ENCODE assay signal across 16 mouse cellular contexts in genomic region chr2:30122766-30123165, GRCm38 (mm10). TPM values are rescaled to one million over a fixed set of nuclear protein-coding genes. Genes with fewer than 3 reads are reported as not detected.
DNase-seq lines count a peak whose midpoint lies in the region; ATAC-seq and TF ChIP-seq lines count a peak whose summit lies in the region.
"Had no signal": no experiment of that assay in that cellular context is flagged by ENCODE, and none has a peak within 500 bp of the region (broad histone marks: within the 10 kb centered on the region; RNA-seq: fewer than 3 reads in every experiment).

No protein-coding gene starts in this region.

- no peak for ATAC-seq in forebrain, embryonic 12.5 days (ENCODE audit: low FRiP score)
- no peak for ATAC-seq in stomach, embryonic 15.5 days (ENCODE audit: insufficient read depth, low FRiP score, low read depth)
- no peak for ATAC-seq in stomach, postnatal 0 days (ENCODE audit: low FRiP score, low TSS enrichment)
- ATAC-seq: lung, postnatal 0 days had no signal

- no peaks in the 10 kb centered on the region for H3K36me3 ChIP-seq in forebrain, embryonic 12.5 days (replicated peaks)
- H3K36me3 ChIP-seq in forebrain, embryonic 10.5 days (replicated peaks), result 0 out of 2 replicates have a peak, but pooled peaks cover 3% of the 10 kb centered on the region
- no peaks in the 10 kb centered on the region for H3K36me3 ChIP-seq in stomach, embryonic 15.5 days
- H3K36me3 ChIP-seq in stomach, postnatal 0 days (ENCODE audit: control insufficient read depth, insufficient read depth, low read length), result no peaks in the 10 kb centered on the region

- no peak overlapping the region for H3K9ac ChIP-seq in forebrain, embryonic 12.5 days
- H3K9ac ChIP-seq in stomach, embryonic 15.5 days, result no peak overlapping the region
- no peak overlapping the region for H3K9ac ChIP-seq in stomach, postnatal 0 days (ENCODE audit: low read length)

- no peak for TF ChIP-seq EP300 in stomach, postnatal 0 days (optimal IDR thresholded peaks at IDR 0.05)

- peaks cover 42% of the 10 kb centered on the region for H3K4me1 ChIP-seq in forebrain, embryonic 12.5 days
- peaks cover 44% of the 10 kb centered on the region for H3K4me1 ChIP-seq in forebrain, embryonic 10.5 days
- peaks cover 7% of the 10 kb centered on the region for H3K4me1 ChIP-seq in stomach, embryonic 15.5 days
- H3K4me1 ChIP-seq in stomach, postnatal 0 days (replicated peaks; ENCODE audit: control insufficient read depth, insufficient read depth), result 0 out of 2 replicates have a peak, but pooled peaks cover 2% of the 10 kb centered on the region

- no peak overlapping the region for H3K27ac ChIP-seq in forebrain, embryonic 12.5 days
- no peak overlapping the region for H3K27ac ChIP-seq in forebrain, embryonic 10.5 days
- H3K27ac ChIP-seq in stomach, embryonic 15.5 days, result no peak overlapping the region
- H3K27ac ChIP-seq in stomach, postnatal 0 days (replicated peaks), result no peak overlapping the region
- H3K27ac ChIP-seq: embryonic facial prominence, embryonic 15.5 days had no signal

- WGBS in forebrain, embryonic 12.5 days, result 85% methylated on average over 5 of the region's 5 CpGs
- 87% methylated on average over 5 of the region's 5 CpGs for WGBS in forebrain, embryonic 10.5 days
- WGBS in stomach, embryonic 15.5 days, result 86% methylated on average over 5 of the region's 5 CpGs
- WGBS in stomach, postnatal 0 days, result 79% methylated on average over 5 of the region's 5 CpGs

- 0 out of 2 replicates have a peak overlapping the region, but pooled peaks have one; percentile 4 for H3K4me2 ChIP-seq in forebrain, embryonic 12.5 days
- H3K4me2 ChIP-seq in stomach, embryonic 15.5 days, result peak overlapping the region; percentile 67; the same call in 1 of the 2 replicates
- H3K4me2 ChIP-seq in stomach, postnatal 0 days (replicated peaks; ENCODE audit: low read depth), result no peak overlapping the region

- H3K27me3 ChIP-seq in forebrain, embryonic 12.5 days, result no peaks in the 10 kb centered on the region
- no peaks in the 10 kb centered on the region for H3K27me3 ChIP-seq in forebrain, embryonic 10.5 days (ENCODE audit: poor library complexity, severe bottlenecking)
- no peaks in the 10 kb centered on the region for H3K27me3 ChIP-seq in stomach, embryonic 15.5 days (replicated peaks)
- no peaks in the 10 kb centered on the region for H3K27me3 ChIP-seq in stomach, postnatal 0 days (ENCODE audit: control insufficient read depth, insufficient read depth, low read length)
- H3K27me3 ChIP-seq: embryonic facial prominence, embryonic 15.5 days; kidney, embryonic 15.5 days had no signal

- no peak overlapping the region for H3K4me3 ChIP-seq in forebrain, embryonic 12.5 days (replicated peaks)
- no peak overlapping the region; the same call in 1 of the 2 replicates for H3K4me3 ChIP-seq in forebrain, embryonic 10.5 days
- no peak overlapping the region for H3K4me3 ChIP-seq in stomach, embryonic 15.5 days (replicated peaks)
- H3K4me3 ChIP-seq in stomach, postnatal 0 days (ENCODE audit: low read depth, low read length), result no peak overlapping the region

- H3K9me3 ChIP-seq in forebrain, embryonic 12.5 days, result no peaks in the 10 kb centered on the region
- H3K9me3 ChIP-seq in forebrain, embryonic 10.5 days, result no peaks in the 10 kb centered on the region
- H3K9me3 ChIP-seq in stomach, embryonic 15.5 days, result no peaks in the 10 kb centered on the region
- no peaks in the 10 kb centered on the region for H3K9me3 ChIP-seq in stomach, postnatal 0 days (ENCODE audit: control insufficient read depth, low read length)
- H3K9me3 ChIP-seq: embryonic facial prominence, embryonic 15.5 days; kidney, embryonic 15.5 days had no signal

- TF ChIP-seq CTCF in stomach, postnatal 0 days (IDR thresholded peaks at IDR 0.05; ENCODE audit: low read depth), result no peak

- no peak for DNase-seq in forebrain, embryonic 10.5 days (ENCODE audit: extremely low spot score, low spot score)
- peak; percentile 74 for DNase-seq in layer of hippocampus, adult 9-11 months
- no peak for DNase-seq in layer of hippocampus, adult 9-10 months (ENCODE audit: low spot score)
- DNase-seq in stomach, postnatal 0 days (ENCODE audit: low spot score), result no peak
- DNase-seq in spleen, postnatal 4 days (ENCODE audit: low spot score in 2 of 2), result no peak
- DNase-seq in urinary bladder, postnatal 36 days (ENCODE audit: low spot score in 2 of 2), result no peak
- DNase-seq: adrenal gland, postnatal 36 days; cerebellum, adult 8-10 months; heart, adult 11 months; heart, postnatal 36 days; thymus, adult 18-20 months had no signal

RNA-seq across cellular contexts. Expression of gene Zer1, which starts 1.6 kb away (rescaled TPM):
- polyA plus RNA-seq in forebrain, embryonic 12.5 days (2016; fragmentation: Nextera tagmentation; extraction: Ambion mirVana), result 9.2 and 9.5 TPM in 2 replicates
- 6.3 and 6.6 TPM in 2 replicates for polyA plus RNA-seq in forebrain, embryonic 10.5 days (2016; fragmentation: Nextera tagmentation; extraction: Ambion mirVana)
- polyA plus RNA-seq in stomach, embryonic 15.5 days (2015; fragmentation: Nextera tagmentation; extraction: Ambion mirVana), result 7.0 and 7.1 TPM in 2 replicates
- 2.9 and 3.1 TPM in 2 replicates for polyA plus RNA-seq in stomach, postnatal 0 days (2015; fragmentation: Nextera tagmentation; extraction: Ambion mirVana)

RNA-seq across cellular contexts. Expression of gene Tbc1d13, which starts 10.8 kb away (rescaled TPM):
- polyA plus RNA-seq in forebrain, embryonic 12.5 days (2016; fragmentation: Nextera tagmentation; extraction: Ambion mirVana), result 8.3 and 14.0 TPM in 2 replicates
- polyA plus RNA-seq in forebrain, embryonic 10.5 days (2016; fragmentation: Nextera tagmentation; extraction: Ambion mirVana), result 7.8 and 8.6 TPM in 2 replicates
- polyA plus RNA-seq in stomach, embryonic 15.5 days (2015; fragmentation: Nextera tagmentation; extraction: Ambion mirVana), result 6.4 and 9.1 TPM in 2 replicates
- polyA plus RNA-seq in stomach, postnatal 0 days (2015; fragmentation: Nextera tagmentation; extraction: Ambion mirVana), result 3.7 and 3.9 TPM in 2 replicates

RNA-seq across cellular contexts. Expression of gene Zdhhc12, which starts 29.3 kb away (rescaled TPM):
- 22.9 TPM in 2 replicates for polyA plus RNA-seq in forebrain, embryonic 12.5 days (2016; fragmentation: Nextera tagmentation; extraction: Ambion mirVana)
- polyA plus RNA-seq in forebrain, embryonic 10.5 days (2016; fragmentation: Nextera tagmentation; extraction: Ambion mirVana), result 34.2 and 35.4 TPM in 2 replicates
- polyA plus RNA-seq in stomach, embryonic 15.5 days (2015; fragmentation: Nextera tagmentation; extraction: Ambion mirVana), result 46.5 and 47.1 TPM in 2 replicates
- polyA plus RNA-seq in stomach, postnatal 0 days (2015; fragmentation: Nextera tagmentation; extraction: Ambion mirVana), result 27.7 and 27.8 TPM in 2 replicates

RNA-seq across cellular contexts. Expression of gene Pkn3, which starts 45.3 kb away (rescaled TPM):
- polyA plus RNA-seq in forebrain, embryonic 12.5 days (2016; fragmentation: Nextera tagmentation; extraction: Ambion mirVana), result 10.3 TPM in 2 replicates
- polyA plus RNA-seq in forebrain, embryonic 10.5 days (2016; fragmentation: Nextera tagmentation; extraction: Ambion mirVana), result 12.4 and 13.1 TPM in 2 replicates
- 7.9 and 10.5 TPM in 2 replicates for polyA plus RNA-seq in stomach, embryonic 15.5 days (2015; fragmentation: Nextera tagmentation; extraction: Ambion mirVana)
- 3.0 and 3.1 TPM in 2 replicates for polyA plus RNA-seq in stomach, postnatal 0 days (2015; fragmentation: Nextera tagmentation; extraction: Ambion mirVana)

RNA-seq across cellular contexts. Expression of gene Endog, which starts 48.5 kb away (rescaled TPM):
- 9.7 and 13.4 TPM in 2 replicates for polyA plus RNA-seq in forebrain, embryonic 12.5 days (2016; fragmentation: Nextera tagmentation; extraction: Ambion mirVana)
- 17.1 and 17.9 TPM in 2 replicates for polyA plus RNA-seq in forebrain, embryonic 10.5 days (2016; fragmentation: Nextera tagmentation; extraction: Ambion mirVana)
- polyA plus RNA-seq in stomach, embryonic 15.5 days (2015; fragmentation: Nextera tagmentation; extraction: Ambion mirVana), result 28.8 and 31.5 TPM in 2 replicates
- polyA plus RNA-seq in stomach, postnatal 0 days (2015; fragmentation: Nextera tagmentation; extraction: Ambion mirVana), result 35.3 and 41.2 TPM in 2 replicates
